Mouse (Mus musculus): ENCODE data around the gene Trim23.
A peak's percentile ranks its signal among the peaks of the same experiment; 100 is the strongest.
"Not testable (repeated sequence)": the region's sequence is repeated elsewhere in the genome, so short reads cannot be mapped to it uniquely, and the experiment has no call there.

Trim23 gene

GRCm38 (mm10) chr13:104178650-104179121 lies at the start of gene Trim23:
Trim23 (plus strand) TSS chr13:104178797.
- DNase-seq (ENCODE audit: low read depth, low spot score): peak; percentile 98

- DNase-seq (ENCODE audit: low read depth, low spot score): no peak
Observed at GRCm38 (mm10) chr13:104132561-104132960, 46.0 kb upstream of the Trim23 start.

DNA sequence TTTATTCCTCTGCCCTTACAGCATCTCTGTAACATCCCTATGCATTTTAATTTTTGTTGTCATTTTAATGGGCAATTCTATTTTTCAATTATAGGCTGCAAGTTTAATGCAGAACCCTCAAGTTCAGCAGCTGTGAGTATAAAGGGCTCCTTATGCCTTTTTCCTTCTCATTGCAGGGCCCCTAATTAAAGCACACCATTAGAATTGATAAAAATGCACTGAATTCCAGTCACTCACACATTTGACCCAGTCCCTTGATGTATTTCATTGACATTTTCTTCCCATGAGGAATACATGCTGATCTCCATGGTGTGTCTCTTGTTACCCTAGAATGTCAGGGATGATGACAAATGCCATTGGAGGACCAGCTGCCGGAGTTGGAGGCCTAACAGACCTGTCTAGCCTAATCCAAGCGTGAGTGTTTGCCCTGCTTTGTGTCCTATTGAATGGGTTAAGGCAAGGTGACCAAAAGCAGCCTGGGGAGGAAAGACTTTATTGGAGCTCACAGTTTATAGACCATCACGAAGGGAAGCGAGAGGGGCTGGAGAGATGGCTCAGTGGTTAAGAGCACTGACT lies 44.0 kb upstream of the Trim23 start:
- no peak for DNase-seq (ENCODE audit: low read depth, low spot score)

DNA sequence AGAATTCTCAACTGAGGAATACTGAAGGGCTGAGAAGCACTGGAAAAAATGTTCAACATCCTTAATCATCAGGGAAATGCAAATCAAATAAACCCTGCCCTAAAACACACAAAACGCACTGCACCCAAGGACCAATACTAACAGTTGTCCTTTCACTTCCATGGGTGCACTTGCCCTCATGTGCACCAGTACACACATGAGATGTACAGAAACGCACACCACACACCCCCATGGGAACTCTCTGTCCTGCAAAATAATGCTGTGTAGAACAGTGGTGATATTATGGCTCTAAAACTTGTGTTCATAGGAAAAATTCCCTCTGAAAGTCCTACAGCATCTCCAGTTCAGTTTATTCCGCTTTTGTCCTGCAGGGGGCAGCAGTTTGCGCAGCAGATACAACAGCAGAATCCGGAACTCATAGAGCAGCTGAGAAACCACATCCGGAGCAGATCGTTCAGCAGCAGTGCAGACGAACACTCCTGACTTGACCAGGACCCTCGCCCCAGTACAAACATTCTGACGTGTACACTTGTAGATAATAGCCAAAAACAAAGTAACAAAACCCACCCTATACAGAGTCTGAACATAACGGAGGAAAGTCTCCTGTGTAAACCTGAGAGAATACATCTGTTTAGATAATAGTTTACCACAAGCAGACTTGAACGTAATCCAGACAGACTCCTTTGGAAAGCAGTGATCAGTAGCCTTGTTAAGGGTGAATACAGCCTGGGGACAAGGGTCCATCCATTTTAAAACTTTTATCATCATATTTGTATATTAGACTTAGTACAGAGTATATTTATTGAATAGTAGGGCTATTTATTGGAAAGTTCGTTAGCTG lies 39.0 kb upstream of the Trim23 start:
- DNase-seq (ENCODE audit: low read depth, low spot score): peak; percentile 71

DNA sequence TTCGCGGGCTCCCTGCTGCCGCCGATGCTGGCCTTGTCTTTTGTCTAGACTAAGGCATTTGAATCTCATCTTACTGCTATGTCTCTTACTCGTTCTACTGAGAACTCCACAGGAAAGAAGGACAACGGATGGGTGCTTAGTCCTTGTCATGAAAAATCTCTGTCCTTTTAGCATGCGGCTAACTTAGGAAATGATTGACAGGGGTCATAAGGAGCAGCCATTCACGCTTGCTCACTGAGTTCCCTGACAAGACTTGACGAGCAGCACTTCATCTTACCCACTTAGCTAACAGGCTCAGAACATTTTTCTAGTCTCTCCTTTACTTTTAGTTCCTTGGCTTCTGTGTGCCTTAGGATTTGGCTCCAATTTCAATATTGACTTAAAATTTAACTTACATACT lies 33.7 kb upstream of the Trim23 start:
- no peak for DNase-seq (ENCODE audit: low read depth, low spot score)

GRCm38 (mm10) chr13:104145646-104146045 lies 33.0 kb upstream of the Trim23 start:
- no peak for DNase-seq (ENCODE audit: low read depth, low spot score)

DNA sequence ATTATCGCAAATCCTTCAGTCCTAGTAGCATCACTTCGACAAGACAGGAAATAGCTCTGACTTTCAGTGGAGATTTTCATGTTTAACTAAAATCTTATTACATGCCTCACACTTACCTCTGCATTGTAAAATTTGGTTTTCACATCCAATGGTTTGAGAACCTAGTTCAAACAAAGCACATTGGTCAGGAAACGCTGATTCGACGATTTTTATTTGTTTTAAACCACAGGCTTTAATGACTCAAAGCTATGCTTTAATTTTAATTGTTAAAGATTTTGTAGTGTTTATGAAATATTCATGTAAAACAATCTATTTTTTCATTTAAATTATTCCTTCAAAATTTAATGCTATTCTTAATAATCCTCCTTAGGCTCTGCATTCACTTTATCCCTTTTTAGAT lies 24.4 kb upstream of the Trim23 start:
- no peak for DNase-seq (ENCODE audit: low read depth, low spot score)

DNA sequence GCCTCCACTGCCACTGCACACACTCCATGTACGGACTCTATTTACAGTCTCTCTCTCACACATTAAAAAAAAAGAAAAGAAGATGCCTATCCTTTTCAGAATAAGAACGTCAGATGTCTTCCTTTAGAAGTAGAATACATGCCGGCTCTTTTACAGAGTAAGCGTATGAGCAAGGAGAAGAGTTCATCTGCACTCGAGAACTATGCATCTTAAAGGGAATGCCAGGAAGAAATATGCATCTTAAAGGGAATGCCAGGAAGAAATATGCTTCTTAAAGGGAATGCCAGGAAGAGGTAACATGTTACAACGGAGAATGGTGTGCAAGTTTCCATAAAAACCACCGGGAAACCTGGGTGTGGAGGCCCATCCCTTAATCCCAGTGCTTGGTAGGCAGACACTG lies 23.5 kb upstream of the Trim23 start:
- DNase-seq (ENCODE audit: low read depth, low spot score): no peak

- DNase-seq (ENCODE audit: low read depth, low spot score): no peak
Observed at GRCm38 (mm10) chr13:104155686-104156085, 22.9 kb upstream of the Trim23 start.

DNA sequence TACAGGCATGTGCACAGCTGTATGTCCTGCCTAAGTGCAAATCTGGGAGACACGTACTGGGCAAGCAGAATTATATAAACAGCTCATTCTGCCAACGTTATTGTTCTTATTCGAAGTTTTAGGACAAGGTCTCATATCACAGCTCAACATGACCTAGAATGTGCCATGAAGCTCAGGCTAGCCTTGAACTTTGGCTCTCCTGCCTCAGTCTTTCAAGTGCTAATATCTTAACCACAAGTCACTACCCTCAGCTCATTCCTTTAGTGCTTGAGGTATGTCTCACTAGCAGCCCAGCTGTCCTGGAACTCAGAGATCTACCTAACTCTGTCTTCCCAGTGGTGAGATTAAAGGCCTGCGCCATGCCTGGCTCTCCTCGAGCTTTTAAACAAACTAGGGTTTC lies 6.9 kb upstream of the Trim23 start:
- peak; percentile 55 for DNase-seq (ENCODE audit: low read depth, low spot score)

DNA sequence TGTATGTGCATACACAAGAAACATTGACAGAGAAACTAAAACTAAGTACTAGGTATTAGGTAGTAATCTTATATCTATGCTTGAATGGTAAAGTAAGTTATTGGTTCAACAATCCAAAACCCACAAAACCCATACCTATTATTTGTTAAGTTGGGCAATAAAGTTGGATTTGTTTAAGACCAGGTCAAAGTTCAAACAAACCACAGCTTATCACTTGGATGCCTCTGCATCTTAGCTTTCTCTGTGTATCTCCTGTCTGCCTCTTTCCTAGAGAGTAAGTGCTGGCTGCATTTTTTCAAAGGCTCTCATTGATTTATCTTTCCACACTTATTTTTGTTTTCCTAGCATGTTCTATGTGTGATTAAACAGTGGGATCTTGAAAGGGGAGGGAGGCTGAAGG lies 6.1 kb upstream of the Trim23 start:
- DNase-seq (ENCODE audit: low read depth, low spot score): no peak

GRCm38 (mm10) chr13:104176874-104177273 lies 1.7 kb upstream of the Trim23 start:
- no peak for DNase-seq (ENCODE audit: low read depth, low spot score)

GRCm38 (mm10) chr13:104177796-104178649 lies 574 bp upstream of the Trim23 start, which contains the start of gene Trappc13:
Trappc13 (minus strand) TSS chr13:104178469.
- DNase-seq (ENCODE audit: low read depth, low spot score): peak; percentile 88

DNA sequence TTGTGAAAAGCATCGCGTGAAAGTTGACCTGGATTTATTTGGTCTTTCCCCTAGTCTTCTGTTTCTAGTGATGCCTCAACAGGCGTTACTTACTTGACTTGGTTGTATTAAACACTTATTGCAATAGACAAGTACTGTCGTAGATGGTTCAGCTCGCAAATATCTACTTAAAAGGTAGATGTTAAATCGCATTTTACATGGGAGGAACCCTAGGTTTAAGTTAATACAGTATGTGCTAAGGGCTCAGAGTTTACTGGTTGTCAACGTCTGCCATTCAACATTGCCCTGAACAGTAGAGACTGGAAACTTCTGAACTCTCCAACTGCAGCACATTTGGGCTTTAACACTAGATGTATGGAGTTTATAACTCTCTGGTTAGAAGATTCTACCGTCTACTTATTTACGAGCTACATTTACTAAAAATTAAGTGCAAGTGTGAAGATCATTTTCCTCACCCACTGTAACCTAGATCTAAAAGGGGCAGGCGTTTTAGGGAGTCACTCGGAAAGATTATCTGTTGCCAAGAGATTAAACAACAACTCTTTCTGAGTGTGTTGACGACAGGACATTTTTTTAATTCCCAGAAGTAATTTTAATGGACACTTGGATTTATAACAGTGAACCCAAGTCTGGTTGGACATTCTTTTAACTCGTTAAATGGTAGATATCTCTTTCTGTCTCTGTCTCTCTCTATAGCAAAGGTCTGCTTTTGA lies 735 bp downstream of the Trim23 start:
- no peak for DNase-seq (ENCODE audit: low read depth, low spot score)

DNA sequence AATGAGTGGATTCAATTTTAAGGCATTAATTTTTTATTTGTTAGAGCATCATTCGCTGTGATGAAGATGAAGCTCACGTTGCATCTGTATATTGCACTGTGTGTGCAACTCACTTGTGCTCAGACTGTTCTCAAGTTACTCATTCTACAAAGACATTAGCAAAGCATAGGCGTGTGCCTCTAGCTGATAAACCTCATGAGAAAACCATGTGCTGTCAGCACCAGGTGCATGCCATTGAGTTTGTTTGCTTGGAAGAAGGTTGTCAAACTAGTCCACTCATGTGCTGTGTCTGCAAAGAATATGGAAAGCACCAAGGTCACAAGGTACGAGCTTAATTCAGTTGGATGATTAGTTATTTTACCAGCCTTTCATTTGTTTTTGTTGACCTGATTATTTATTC lies 8.8 kb downstream of the Trim23 start:
- no peak for DNase-seq (ENCODE audit: low read depth, low spot score)

DNA sequence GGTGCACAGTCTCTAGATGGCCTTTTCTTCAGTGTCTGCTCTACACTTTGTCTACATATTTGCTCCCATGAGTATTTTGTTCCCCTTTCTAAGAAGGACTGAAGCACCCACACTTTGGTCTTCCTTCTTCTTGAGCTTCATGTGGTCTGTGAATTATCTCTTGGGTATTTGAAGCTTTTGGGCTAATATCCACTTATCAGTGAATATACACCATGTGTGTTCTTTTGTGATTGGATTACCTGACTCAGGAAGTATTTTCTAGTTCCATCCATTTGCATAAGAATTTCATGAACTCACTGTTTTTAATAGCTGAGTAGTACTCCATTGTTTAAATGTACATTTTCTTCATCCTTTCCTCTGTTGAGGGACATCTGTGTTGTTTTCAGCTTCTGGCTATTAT lies 17.3 kb downstream of the Trim23 start:
- DNase-seq (ENCODE audit: low read depth, low spot score): not testable (repeated sequence)

- DNase-seq (ENCODE audit: low read depth, low spot score): no peak
Observed at GRCm38 (mm10) chr13:104204313-104204712, 25.7 kb downstream of the Trim23 start.

DNA sequence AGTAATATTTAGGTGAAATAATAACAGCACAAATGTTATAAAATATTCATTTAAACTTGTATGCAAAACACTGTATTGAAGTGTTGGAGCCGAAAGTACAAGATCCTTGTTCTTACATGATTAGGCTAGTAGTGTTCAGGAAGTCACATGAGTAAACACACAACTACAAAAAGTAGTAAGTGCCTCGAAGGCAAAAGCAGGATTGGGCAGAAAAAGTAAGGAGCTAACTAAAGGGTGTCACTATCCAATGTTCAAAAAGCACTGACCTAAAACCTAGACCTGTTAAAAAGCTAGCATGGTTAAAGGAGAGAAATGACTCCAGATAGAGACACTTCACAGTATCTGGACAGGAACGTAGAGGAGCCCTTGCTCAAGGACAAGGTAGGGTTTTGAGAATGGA lies 48.9 kb downstream of the Trim23 start:
- no peak for DNase-seq (ENCODE audit: low read depth, low spot score)

DNA sequence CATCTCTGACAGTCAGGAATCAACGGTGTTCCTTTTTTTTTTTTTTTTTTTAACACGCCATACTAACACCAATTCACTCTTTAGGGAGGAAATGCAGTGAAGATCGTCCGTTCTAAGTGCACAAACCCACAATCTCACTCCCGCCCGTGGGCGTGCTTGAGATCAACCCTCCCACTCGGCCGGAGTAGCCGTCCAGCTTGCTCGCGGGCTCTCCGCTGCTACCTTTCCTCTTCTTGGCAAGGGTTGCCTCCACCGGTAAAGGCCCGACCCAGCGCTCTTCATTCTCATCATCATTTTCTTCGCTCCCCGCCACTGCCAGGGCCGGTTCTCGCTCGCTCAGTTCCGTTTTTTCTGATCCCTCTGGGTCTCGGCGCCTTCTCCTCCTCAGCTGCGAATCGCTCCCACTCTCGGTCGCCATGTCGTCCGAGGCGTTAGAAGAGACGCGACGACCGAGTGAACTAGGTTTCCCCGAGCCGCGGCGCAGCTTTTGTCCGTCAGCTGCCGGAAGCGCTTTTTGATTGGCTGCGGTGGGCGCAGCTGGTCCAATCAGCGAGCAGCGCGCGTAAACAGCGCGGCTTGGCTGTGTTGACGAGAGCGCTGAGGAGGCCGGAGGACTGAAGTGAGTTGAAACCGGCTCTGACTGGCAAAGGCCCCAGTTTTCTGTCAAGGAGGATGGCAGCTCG lies 49.9 kb downstream of the Trim23 start, which contains the start of the genes Cenpk and Ppwd1:
Cenpk (plus strand) TSS at position 228 of the 683 bp plus-strand sequence.
Ppwd1 (minus strand) TSS at position 460 of the 683 bp plus-strand sequence.
- DNase-seq (ENCODE audit: low read depth, low spot score): peak; percentile 96

DNA sequence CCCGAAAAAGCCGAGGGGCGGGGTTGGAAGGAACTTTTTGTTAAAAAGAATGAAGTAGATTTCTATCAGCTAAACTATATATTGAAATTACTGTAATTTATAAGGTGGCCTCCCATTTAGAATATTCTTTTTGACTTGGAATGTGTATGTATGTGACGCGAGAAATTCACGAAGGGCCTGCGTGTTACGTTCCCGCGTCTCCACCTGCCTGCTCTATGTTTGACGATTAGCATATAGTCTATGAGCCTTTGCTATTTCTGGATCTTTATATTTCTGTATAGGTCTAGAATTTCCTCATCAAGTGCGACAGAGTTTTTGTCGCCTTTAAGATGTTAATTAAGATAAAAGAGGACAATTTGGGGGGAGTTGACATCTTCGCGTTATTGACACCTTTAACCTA lies 50.6 kb downstream of the Trim23 start:
- DNase-seq (ENCODE audit: low read depth, low spot score): peak; percentile 35

All from ES-CJ7 (cell line).